Mouse (Mus musculus): ENCODE data around the gene Rhbdf1.

The Rhbdf1 gene

GRCm38 (mm10) chr11:32221951-32222409, at the start of gene Rhbdf1:
Gene Rhbdf1, minus strand, starts transcription at chr11:32222300.
- no peak for DNase-seq (ENCODE audit: low spot score in 2 of 2)

GRCm38 (mm10) chr11:32271178-32271577, 49.1 kb upstream of the Rhbdf1 start:
- DNase-seq (ENCODE audit: low spot score in 2 of 2) = no peak

DNA sequence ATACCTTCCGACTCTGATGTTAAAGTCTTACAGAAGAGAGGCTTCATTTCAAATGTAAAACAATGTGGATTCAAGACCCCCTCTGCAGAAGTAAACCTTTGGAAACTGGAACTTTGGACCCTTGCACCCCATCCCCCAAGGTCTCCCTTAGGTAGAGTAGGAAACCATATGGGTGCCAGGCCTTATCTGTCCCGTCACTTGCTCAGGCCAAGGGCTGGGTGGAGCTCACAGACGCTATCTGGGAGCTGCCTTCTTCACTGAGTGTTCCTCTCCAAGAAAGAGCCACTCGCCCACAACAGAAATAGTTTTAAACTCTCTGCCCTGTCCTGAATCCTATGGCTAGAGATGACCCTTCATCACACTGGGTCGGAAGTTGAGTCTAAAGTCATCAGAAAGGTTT, 46.9 kb upstream of the Rhbdf1 start:
- DNase-seq (ENCODE audit: low spot score in 2 of 2) = no peak

DNA sequence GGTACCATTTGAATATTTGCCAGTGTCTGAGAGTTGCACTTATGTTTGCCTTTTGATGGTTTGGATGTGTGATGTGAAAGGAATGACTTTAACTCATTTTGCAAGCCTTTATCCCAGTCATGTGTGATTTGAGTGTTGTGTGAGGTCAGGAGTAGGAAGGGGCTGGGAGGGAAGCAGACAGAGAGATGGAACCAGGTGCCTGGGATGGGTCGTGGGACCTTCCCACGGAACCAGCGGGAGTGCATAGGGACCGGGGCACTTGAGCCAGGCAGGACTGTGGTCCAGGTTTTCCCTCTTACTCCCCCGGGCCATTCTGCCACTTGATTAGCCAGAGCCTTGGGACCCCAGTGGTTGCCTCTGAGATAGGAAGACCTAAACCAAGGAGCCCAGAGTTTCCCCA, 45.9 kb upstream of the Rhbdf1 start:
- no peak for DNase-seq (ENCODE audit: low spot score in 2 of 2)

GRCm38 (mm10) chr11:32267188-32267884, 45.2 kb upstream of the Rhbdf1 start, which contains the start of gene Nprl3:
Gene Nprl3, minus strand, starts transcription at chr11:32267707.
- DNase-seq (ENCODE audit: low spot score in 2 of 2) = peak; percentile 85 to 95

DNA sequence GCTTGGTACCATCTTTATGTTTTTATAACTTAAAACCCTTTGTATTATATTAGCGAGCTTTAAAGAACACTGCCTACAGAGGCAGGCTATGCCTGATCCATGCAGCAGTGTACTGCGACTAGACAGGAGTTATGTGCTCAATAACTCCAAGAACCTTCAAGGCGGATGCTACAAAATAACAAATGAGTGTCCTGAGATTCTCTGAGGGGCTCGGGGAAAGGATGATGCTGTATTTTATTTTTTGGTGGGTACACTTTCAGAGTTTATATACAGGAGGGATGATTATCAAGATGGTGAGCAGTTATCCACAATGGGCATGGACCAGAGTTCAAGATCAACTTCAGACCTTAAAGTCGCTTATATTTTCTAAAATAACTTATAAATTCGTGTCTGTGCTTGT, 44.7 kb upstream of the Rhbdf1 start:
- no peak for DNase-seq (ENCODE audit: low spot score in 2 of 2)

GRCm38 (mm10) chr11:32266194-32266593, 44.1 kb upstream of the Rhbdf1 start:
- DNase-seq (ENCODE audit: low spot score in 2 of 2) = no peak

- DNase-seq (ENCODE audit: low spot score in 2 of 2) = no peak
Observed at GRCm38 (mm10) chr11:32265117-32265738, 43.1 kb upstream of the Rhbdf1 start.

GRCm38 (mm10) chr11:32262674-32263415, 40.7 kb upstream of the Rhbdf1 start:
- no peak for DNase-seq (ENCODE audit: low spot score in 2 of 2)

- no peak for DNase-seq (ENCODE audit: low spot score in 2 of 2)
Observed at GRCm38 (mm10) chr11:32256566-32256965, 34.5 kb upstream of the Rhbdf1 start.

GRCm38 (mm10) chr11:32256146-32256545, 34.0 kb upstream of the Rhbdf1 start:
- no peak for DNase-seq (ENCODE audit: low spot score in 2 of 2)

- DNase-seq (ENCODE audit: low spot score in 2 of 2) = no peak
Observed at GRCm38 (mm10) chr11:32253121-32253520, 31.0 kb upstream of the Rhbdf1 start.

- no peak for DNase-seq (ENCODE audit: low spot score in 2 of 2)
Observed at GRCm38 (mm10) chr11:32250880-32251763, 29.0 kb upstream of the Rhbdf1 start.

- DNase-seq (ENCODE audit: low spot score in 2 of 2) = no peak
Observed at GRCm38 (mm10) chr11:32248350-32248749, 26.2 kb upstream of the Rhbdf1 start.

GRCm38 (mm10) chr11:32247068-32247467, 25.0 kb upstream of the Rhbdf1 start:
- DNase-seq (ENCODE audit: low spot score in 2 of 2) = no peak

DNA sequence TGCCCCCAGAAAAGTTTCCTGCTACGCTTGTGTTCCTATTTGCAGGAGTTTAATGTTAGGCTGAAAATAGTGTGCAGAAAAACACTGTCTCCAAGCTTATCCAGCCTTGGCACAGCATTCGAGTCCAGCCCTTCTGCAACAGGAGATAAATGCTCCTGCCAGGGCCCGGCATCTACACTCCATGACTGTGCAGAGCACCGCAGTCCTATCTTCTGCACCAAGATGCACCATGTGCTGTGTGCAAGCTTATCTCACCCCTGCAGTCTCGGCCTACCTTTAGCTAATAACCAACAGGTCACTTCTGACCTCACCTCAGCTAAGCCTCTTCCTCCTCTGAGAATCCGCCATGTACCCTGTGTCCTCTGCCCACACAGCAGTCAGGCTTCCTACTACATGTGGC, 23.5 kb upstream of the Rhbdf1 start:
- DNase-seq (ENCODE audit: low spot score in 2 of 2) = no peak

DNA sequence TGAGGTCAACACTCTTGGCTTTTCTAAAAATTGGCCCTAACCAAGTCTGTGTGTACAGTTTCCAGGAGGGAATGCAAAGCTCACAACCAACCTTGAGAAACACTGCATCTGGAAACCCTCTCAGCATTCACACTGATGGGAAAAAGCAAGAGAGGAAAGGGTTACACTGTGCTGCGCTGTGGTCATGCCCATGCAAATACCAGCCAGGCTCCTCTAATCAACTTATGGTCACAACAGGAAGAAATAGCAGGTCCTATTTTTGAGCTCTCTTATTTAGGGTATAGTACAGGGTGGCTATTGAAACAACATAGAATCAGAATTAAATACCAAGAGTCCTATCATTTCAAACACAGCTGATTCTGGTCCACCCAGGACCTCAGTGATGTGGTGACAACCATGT, 22.5 kb upstream of the Rhbdf1 start:
- no peak for DNase-seq (ENCODE audit: low spot score in 2 of 2)

- DNase-seq (ENCODE audit: low spot score in 2 of 2) = no peak
Observed at GRCm38 (mm10) chr11:32244064-32244463, 22.0 kb upstream of the Rhbdf1 start.

DNA sequence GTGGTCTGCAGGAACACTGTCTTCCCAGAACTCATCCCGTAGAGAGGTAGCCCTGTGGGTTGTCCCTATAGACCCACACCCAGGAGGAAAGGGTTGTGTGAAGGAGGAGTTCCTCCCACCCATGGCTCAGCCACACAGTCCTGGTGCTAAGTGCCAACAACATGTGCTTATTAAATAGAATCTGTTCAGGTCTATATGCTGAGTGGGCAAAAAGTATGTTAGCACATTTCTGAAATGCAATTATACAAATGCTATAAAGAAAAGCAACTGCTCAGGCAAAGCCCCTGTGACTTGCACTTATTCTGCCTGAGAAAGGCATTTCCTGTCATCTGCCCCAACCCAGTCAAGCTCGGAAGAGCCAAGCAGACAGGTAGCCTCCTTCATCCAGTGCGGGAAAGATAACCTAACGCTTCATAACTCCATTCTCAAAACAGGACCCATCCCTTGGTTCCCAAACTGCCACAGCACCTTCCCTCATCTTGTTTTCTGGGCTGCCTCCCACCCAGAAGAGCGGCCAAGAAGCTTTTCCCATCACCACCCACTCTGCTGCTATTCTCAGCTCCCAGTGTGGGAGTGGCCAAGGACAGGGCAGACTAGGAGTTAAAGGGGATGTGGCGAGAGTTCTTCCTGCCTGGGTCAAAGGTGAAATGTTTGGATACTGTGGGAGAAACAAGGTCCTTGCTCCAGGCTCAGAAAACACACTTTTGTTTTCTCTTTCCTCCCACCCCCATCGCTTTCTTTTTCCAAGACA, 21.3 kb upstream of the Rhbdf1 start:
- DNase-seq (ENCODE audit: low spot score in 2 of 2) = no peak

GRCm38 (mm10) chr11:32242209-32242608, 20.1 kb upstream of the Rhbdf1 start:
- no peak for DNase-seq (ENCODE audit: low spot score in 2 of 2)

GRCm38 (mm10) chr11:32241391-32241790, 19.3 kb upstream of the Rhbdf1 start:
- DNase-seq (ENCODE audit: low spot score in 2 of 2) = no peak
